Mouse (Mus musculus) olfactory bulb, adult 2 months (tissue): Measurements from ENCODE around the gene Etv1.

ENCODE experiments used
- CTCF ChIP-seq: fragments of 200-500 bp; IDR thresholded peaks from 2 replicates; pipeline ENCODE4 v1.5.1; 2012; ENCODE audit warnings: low read depth, mild to moderate bottlenecking, low read length, moderate library complexity; ENCODE audit not compliant: insufficient read depth
- POLR2A ChIP-seq: fragments of 200-500 bp; IDR thresholded peaks from 2 replicates; pipeline ENCODE4 v1.6.1; 2012; ENCODE audit warnings: mild to moderate bottlenecking, low read depth, low read length, moderate library complexity; ENCODE audit not compliant: insufficient read depth

DNA sequence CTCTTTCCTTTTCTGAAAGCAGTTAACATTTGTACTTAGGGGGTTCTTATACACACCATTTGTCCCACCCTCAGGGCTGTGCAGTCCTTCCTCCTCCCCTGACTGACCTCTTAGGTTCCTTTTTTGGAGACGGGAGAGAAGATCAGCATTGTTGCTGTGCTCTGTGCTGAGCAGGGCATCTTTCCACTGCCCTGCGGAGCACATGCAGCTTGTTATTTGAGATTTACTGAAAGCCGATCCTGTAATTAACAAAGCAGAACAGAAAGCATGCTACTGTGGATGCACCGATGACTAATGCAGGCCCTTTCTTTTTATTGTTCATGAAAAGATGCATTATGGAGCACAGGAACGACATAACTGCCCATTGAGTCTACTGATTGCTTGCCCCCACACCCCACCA is 75.1 kb downstream of the Etv1 start:
- TF ChIP-seq CTCF = no peak
- no peak for TF ChIP-seq POLR2A
